Mouse (Mus musculus) retina, adult 2 months (tissue): ENCODE results near the gene Ttc22.

Experiments
- DNase-seq: peaks from one replicate; pipeline ENCODE4 v3.0.0-alpha.2; 2012; ENCODE audit warnings: low read depth, low spot score

Gene Ttc22

GRCm38 (mm10) chr4:106622030-106622493, at the start of gene Ttc22:
TSS of gene Ttc22 (plus strand) at chr4:106622432.
- no peak for DNase-seq

- no peak for DNase-seq
Observed at GRCm38 (mm10) chr4:106575022-106575421, 47.2 kb upstream of the Ttc22 start.

- DNase-seq: no peak
Observed at GRCm38 (mm10) chr4:106577511-106577910, 44.7 kb upstream of the Ttc22 start.

GRCm38 (mm10) chr4:106581176-106581864, 40.9 kb upstream of the Ttc22 start:
- no peak for DNase-seq

- no peak for DNase-seq
Observed at GRCm38 (mm10) chr4:106581865-106582204, 40.4 kb upstream of the Ttc22 start.

GRCm38 (mm10) chr4:106582428-106583153, 39.6 kb upstream of the Ttc22 start:
- DNase-seq: no peak

GRCm38 (mm10) chr4:106584665-106585064, 37.6 kb upstream of the Ttc22 start:
- DNase-seq: no peak

- no peak for DNase-seq
Observed at GRCm38 (mm10) chr4:106587075-106587474, 35.2 kb upstream of the Ttc22 start.

GRCm38 (mm10) chr4:106590142-106590541, 32.1 kb upstream of the Ttc22 start:
- DNase-seq: no peak

- DNase-seq: no peak
Observed at GRCm38 (mm10) chr4:106590871-106591270, 31.4 kb upstream of the Ttc22 start.

GRCm38 (mm10) chr4:106593636-106594035, 28.6 kb upstream of the Ttc22 start:
- no peak for DNase-seq

- DNase-seq: no peak
Observed at GRCm38 (mm10) chr4:106596200-106596599, 26.0 kb upstream of the Ttc22 start.

- DNase-seq: no peak
Observed at GRCm38 (mm10) chr4:106597055-106597454, 25.2 kb upstream of the Ttc22 start.

GRCm38 (mm10) chr4:106597741-106598140, 24.5 kb upstream of the Ttc22 start:
- no peak for DNase-seq

- DNase-seq: no peak
Observed at GRCm38 (mm10) chr4:106599415-106599814, 22.8 kb upstream of the Ttc22 start.

- DNase-seq: no peak
Observed at GRCm38 (mm10) chr4:106600770-106601169, 21.5 kb upstream of the Ttc22 start.

GRCm38 (mm10) chr4:106606639-106607554, 15.3 kb upstream of the Ttc22 start:
- no peak for DNase-seq

GRCm38 (mm10) chr4:106607905-106608304, 14.3 kb upstream of the Ttc22 start:
- no peak for DNase-seq

- no peak for DNase-seq
Observed at GRCm38 (mm10) chr4:106613105-106613504, 9.1 kb upstream of the Ttc22 start.

GRCm38 (mm10) chr4:106613560-106613959, 8.7 kb upstream of the Ttc22 start:
- no peak for DNase-seq

- peak; percentile 16 for DNase-seq
Observed at GRCm38 (mm10) chr4:106614180-106614797, 7.9 kb upstream of the Ttc22 start.

- no peak for DNase-seq
Observed at GRCm38 (mm10) chr4:106614881-106615280, 7.4 kb upstream of the Ttc22 start.
